Mouse (Mus musculus): ENCODE data around the gene Atraid. TPM values are rescaled to one million over a fixed set of nuclear protein-coding genes. Genes with fewer than 3 reads are reported as not detected.
A peak's percentile ranks its signal among the peaks of the same experiment; 100 is the strongest.
"Not testable (repeated sequence)": the region's sequence is repeated elsewhere in the genome, so short reads cannot be mapped to it uniquely, and the experiment has no call there.

The Atraid gene
- polyA plus RNA-seq, 1 experiment from 2014 or later, result 198 TPM

- ATAC-seq (ENCODE audit: low FRiP score) (peak; percentile 35; the same call in 1 of the 2 replicates), DNase-seq (ENCODE audit: low spot score) (peak; percentile 66)
- H3K36me3 ChIP-seq (replicated peaks; ENCODE audit: control insufficient read depth, insufficient read depth), result peaks cover 11% of the 10 kb centered on the region
- H3K4me2 ChIP-seq (replicated peaks), result peak within 1 kb of the TSS; percentile 83
- WGBS, result under 1% methylated on average over 23 of the region's 23 CpGs
- H3K4me1 ChIP-seq (replicated peaks; ENCODE audit: control insufficient read depth, insufficient read depth, low read length), result peaks cover 11% of the 10 kb centered on the region
- H3K9me3 ChIP-seq (ENCODE audit: control insufficient read depth, low read length), result no peaks in the 10 kb centered on the region
- H3K4me3 ChIP-seq (replicated peaks; ENCODE audit: low read length), result peak within 1 kb of the TSS; percentile 57
- peak within 1 kb of the TSS; percentile 94 for H3K27ac ChIP-seq
- peak within 1 kb of the TSS; percentile 85 for H3K9ac ChIP-seq
- no peaks in the 10 kb centered on the region for H3K27me3 ChIP-seq (ENCODE audit: control insufficient read depth, insufficient read depth, low read length)
Measured at GRCm38 (mm10) chr5:31048763-31049641, 890 bp downstream of the Atraid start, which contains the start of gene Slc5a6. Gene Slc5a6 (minus strand): TSS chr5:31048924.

GRCm38 (mm10) chr5:31050427-31050826, 2.3 kb downstream of the Atraid start:
- Histone ChIP-seq H3K9me3 (ENCODE audit: control insufficient read depth, low read length) (no peaks in the 10 kb centered on the region), H3K4me1 (replicated peaks; ENCODE audit: control insufficient read depth, insufficient read depth, low read length) (peaks cover 20% of the 10 kb centered on the region), H3K4me2 (replicated peaks) (no peak overlapping the region), H3K4me3 (replicated peaks; ENCODE audit: low read length) (no peak overlapping the region), H3K27ac (no peak overlapping the region), H3K9ac (no peak overlapping the region), H3K27me3 (ENCODE audit: control insufficient read depth, insufficient read depth, low read length) (no peaks in the 10 kb centered on the region), H3K36me3 (replicated peaks; ENCODE audit: control insufficient read depth, insufficient read depth) (no peaks in the 10 kb centered on the region)
- DNase-seq (ENCODE audit: low spot score) (no peak), ATAC-seq (ENCODE audit: low FRiP score) (no peak)

GRCm38 (mm10) chr5:31053728-31054127, 5.6 kb downstream of the Atraid start:
- Histone ChIP-seq H3K4me3 (replicated peaks; ENCODE audit: low read length) (peak overlapping the region; percentile 78), H3K9ac (peak overlapping the region; percentile 83; the same call in 1 of the 2 replicates), H3K4me1 (replicated peaks; ENCODE audit: control insufficient read depth, insufficient read depth, low read length) (peaks cover 22% of the 10 kb centered on the region), H3K36me3 (replicated peaks; ENCODE audit: control insufficient read depth, insufficient read depth) (peaks cover 14% of the 10 kb centered on the region), H3K4me2 (replicated peaks) (peak overlapping the region; percentile 99), H3K27ac (0 out of 2 replicates have a peak overlapping the region, but pooled peaks have one; percentile 71)
- not testable (repeated sequence) for ATAC-seq (ENCODE audit: low FRiP score); H3K9me3 ChIP-seq (ENCODE audit: control insufficient read depth, low read length); H3K27me3 ChIP-seq (ENCODE audit: control insufficient read depth, insufficient read depth, low read length); DNase-seq (ENCODE audit: low spot score)
- 41% methylated on average over 4 of the region's 4 CpGs for WGBS

GRCm38 (mm10) chr5:31054261-31055215, 6.4 kb downstream of the Atraid start, which contains the start of gene Cad:
Gene Cad (plus strand): TSS chr5:31054780.
- Histone ChIP-seq H3K9ac (peak within 1 kb of the TSS; percentile 83), H3K4me1 (replicated peaks; ENCODE audit: control insufficient read depth, insufficient read depth, low read length) (peaks cover 22% of the 10 kb centered on the region), H3K27me3 (ENCODE audit: control insufficient read depth, insufficient read depth, low read length) (no peaks in the 10 kb centered on the region), H3K27ac (peak within 1 kb of the TSS; percentile 71), H3K36me3 (replicated peaks; ENCODE audit: control insufficient read depth, insufficient read depth) (peaks cover 22% of the 10 kb centered on the region), H3K4me3 (replicated peaks; ENCODE audit: low read length) (peak within 1 kb of the TSS; percentile 78), H3K4me2 (replicated peaks) (peak within 1 kb of the TSS; percentile 99), H3K9me3 (ENCODE audit: control insufficient read depth, low read length) (no peaks in the 10 kb centered on the region)
- DNase-seq (ENCODE audit: low spot score) (peak; percentile 91), ATAC-seq (ENCODE audit: low FRiP score) (peak; percentile 98)
- WGBS, result under 1% methylated on average over 64 of the region's 64 CpGs

- H3K9me3 ChIP-seq (ENCODE audit: control insufficient read depth, low read length), result no peaks in the 10 kb centered on the region
- peaks cover 19% of the 10 kb centered on the region for H3K4me1 ChIP-seq (replicated peaks; ENCODE audit: control insufficient read depth, insufficient read depth, low read length)
- DNase-seq (ENCODE audit: low spot score) (no peak), ATAC-seq (ENCODE audit: low FRiP score) (no peak)
- WGBS, result 21% methylated on average over 19 of the region's 19 CpGs
- H3K27me3 ChIP-seq (ENCODE audit: control insufficient read depth, insufficient read depth, low read length), result no peaks in the 10 kb centered on the region
- peak overlapping the region; percentile 71; the same call in 1 of the 2 replicates for H3K27ac ChIP-seq
- H3K9ac ChIP-seq, result peak overlapping the region; percentile 83
- peak overlapping the region; percentile 99 for H3K4me2 ChIP-seq (replicated peaks)
- H3K4me3 ChIP-seq (replicated peaks; ENCODE audit: low read length), result peak overlapping the region; percentile 78
- H3K36me3 ChIP-seq (replicated peaks; ENCODE audit: control insufficient read depth, insufficient read depth), result peaks cover 32% of the 10 kb centered on the region
Measured at GRCm38 (mm10) chr5:31055216-31056140, 7.4 kb downstream of the Atraid start.

GRCm38 (mm10) chr5:31069810-31070209, 21.7 kb downstream of the Atraid start:
- Histone ChIP-seq H3K4me2 (replicated peaks) (no peak overlapping the region), H3K27me3 (ENCODE audit: control insufficient read depth, insufficient read depth, low read length) (no peaks in the 10 kb centered on the region), H3K36me3 (replicated peaks; ENCODE audit: control insufficient read depth, insufficient read depth) (peaks cover 92% of the 10 kb centered on the region), H3K4me1 (replicated peaks; ENCODE audit: control insufficient read depth, insufficient read depth, low read length) (no peaks in the 10 kb centered on the region), H3K9me3 (ENCODE audit: control insufficient read depth, low read length) (no peaks in the 10 kb centered on the region), H3K4me3 (replicated peaks; ENCODE audit: low read length) (no peak overlapping the region), H3K27ac (no peak overlapping the region), H3K9ac (no peak overlapping the region)
- ATAC-seq (ENCODE audit: low FRiP score), result no peak
- DNase-seq (ENCODE audit: low spot score), result no peak
- 88% methylated on average over 3 of the region's 3 CpGs for WGBS

- peaks cover 97% of the 10 kb centered on the region for H3K36me3 ChIP-seq (replicated peaks; ENCODE audit: control insufficient read depth, insufficient read depth)
- no peak overlapping the region for H3K4me3 ChIP-seq (replicated peaks; ENCODE audit: low read length)
- ATAC-seq (ENCODE audit: low FRiP score), result no peak
- H3K4me1 ChIP-seq (replicated peaks; ENCODE audit: control insufficient read depth, insufficient read depth, low read length), result no peaks in the 10 kb centered on the region
- DNase-seq (ENCODE audit: low spot score), result no peak
- H3K9ac ChIP-seq, result no peak overlapping the region
- H3K4me2 ChIP-seq (replicated peaks), result no peak overlapping the region
- no peak overlapping the region for H3K27ac ChIP-seq
- WGBS, result 100% methylated on average over 2 of the region's 2 CpGs
- H3K9me3 ChIP-seq (ENCODE audit: control insufficient read depth, low read length), result no peaks in the 10 kb centered on the region
- H3K27me3 ChIP-seq (ENCODE audit: control insufficient read depth, insufficient read depth, low read length), result no peaks in the 10 kb centered on the region
Measured at GRCm38 (mm10) chr5:31071059-31071458, 22.9 kb downstream of the Atraid start.

- Histone ChIP-seq H3K4me1 (replicated peaks; ENCODE audit: control insufficient read depth, insufficient read depth, low read length) (no peaks in the 10 kb centered on the region), H3K9ac (no peak overlapping the region), H3K4me2 (replicated peaks) (no peak overlapping the region), H3K27me3 (ENCODE audit: control insufficient read depth, insufficient read depth, low read length) (no peaks in the 10 kb centered on the region), H3K27ac (no peak overlapping the region), H3K4me3 (replicated peaks; ENCODE audit: low read length) (no peak overlapping the region), H3K9me3 (ENCODE audit: control insufficient read depth, low read length) (no peaks in the 10 kb centered on the region), H3K36me3 (replicated peaks; ENCODE audit: control insufficient read depth, insufficient read depth) (peaks cover 98% of the 10 kb centered on the region)
- ATAC-seq (ENCODE audit: low FRiP score) (no peak), DNase-seq (ENCODE audit: low spot score) (no peak)
- WGBS, result 90% methylated on average over 11 of the region's 11 CpGs
Measured at GRCm38 (mm10) chr5:31071821-31072220, 23.7 kb downstream of the Atraid start.

All from hindbrain, embryonic 14.5 days (tissue).